Comparison of ENCODE assay signal across 19 mouse cellular contexts in genomic region chr4:97280712-97281111, GRCm38 (mm10).
DNase-seq lines count a peak whose midpoint lies in the region; ATAC-seq and TF ChIP-seq lines count a peak whose summit lies in the region.
"Had no signal": no experiment of that assay in that cellular context is flagged by ENCODE, and none has a peak within 500 bp of the region (broad histone marks: within the 10 kb centered on the region; RNA-seq: fewer than 3 reads in every experiment).

No protein-coding gene starts in this region.

- no peaks in the 10 kb centered on the region for H3K9me3 ChIP-seq in forebrain, embryonic 14.5 days (replicated peaks; ENCODE audit: control insufficient read depth, low read length)
- H3K9me3 ChIP-seq: embryonic facial prominence, embryonic 10.5 days; heart, embryonic 15.5 days; hindbrain, embryonic 13.5 days had no signal

- H3K36me3 ChIP-seq in forebrain, embryonic 14.5 days (ENCODE audit: control insufficient read depth, insufficient read depth, low read length), result no peaks in the 10 kb centered on the region
- H3K36me3 ChIP-seq: embryonic facial prominence, embryonic 10.5 days; heart, embryonic 15.5 days; hindbrain, embryonic 13.5 days had no signal

- H3K4me3 ChIP-seq in forebrain, embryonic 14.5 days (ENCODE audit: low read depth, low read length), result no peak overlapping the region
- H3K4me3 ChIP-seq: embryonic facial prominence, embryonic 10.5 days; gastrocnemius, adult 2 months; heart, adult 2 months; heart, embryonic 15.5 days; hindbrain, embryonic 13.5 days had no signal

- peak; percentile 73 for DNase-seq in Muller cell, postnatal 12 days (ENCODE audit: inconsistent ontology term)
- DNase-seq in brain, embryonic 14.5 days (ENCODE audit: low read depth), result peak; percentile 84
- peak; percentile 70 for DNase-seq in forebrain, embryonic 14.5 days (ENCODE audit: low spot score)
- DNase-seq in retina, postnatal 1 day, result peak; percentile 93
- DNase-seq in gastrocnemius, postnatal 4 days (ENCODE audit: low spot score in 2 of 2), result no peak
- no peak for DNase-seq in adrenal gland, postnatal 10 days
- DNase-seq: adrenal gland, postnatal 25 days; cerebellum, adult 2 months; cerebellum, postnatal 10 days; gastrocnemius, adult 2 months; gastrocnemius, postnatal 25 days; heart, adult 2 months; heart, postnatal 14 days; kidney, adult 11 months had no signal

- no peaks in the 10 kb centered on the region for H3K27me3 ChIP-seq in forebrain, embryonic 14.5 days (replicated peaks; ENCODE audit: control insufficient read depth, insufficient read depth, low read length)
- H3K27me3 ChIP-seq: heart, embryonic 15.5 days; hindbrain, embryonic 13.5 days had no signal

- peak overlapping the region; percentile 1; the same call in 1 of the 2 replicates for H3K4me2 ChIP-seq in forebrain, embryonic 14.5 days (ENCODE audit: low read length)
- H3K4me2 ChIP-seq: heart, embryonic 11.5 days; heart, embryonic 15.5 days; hindbrain, embryonic 13.5 days had no signal

- ATAC-seq in forebrain, embryonic 14.5 days, result peak; percentile 45
- ATAC-seq: hindbrain, postnatal 0 days had no signal

- TF ChIP-seq POLR2A in brain, embryonic 14.5 days (IDR thresholded peaks at IDR 0.05; ENCODE audit: borderline replicate concordance, extremely low read depth, insufficient read depth, insufficient read length, poor library complexity, severe bottlenecking), result no peak

- H3K9ac ChIP-seq in forebrain, embryonic 14.5 days (ENCODE audit: low read length), result no peak overlapping the region
- H3K9ac ChIP-seq: heart, embryonic 15.5 days; hindbrain, embryonic 13.5 days had no signal

- no peak overlapping the region for H3K27ac ChIP-seq in forebrain, embryonic 14.5 days (ENCODE audit: low read depth, low read length)
- H3K27ac ChIP-seq: embryonic facial prominence, embryonic 10.5 days; gastrocnemius, adult 2 months; heart, adult 2 months; heart, embryonic 15.5 days; hindbrain, embryonic 13.5 days; hindbrain, postnatal 0 days had no signal

- no peak for TF ChIP-seq CTCF in brain, embryonic 14.5 days (IDR thresholded peaks at IDR 0.05; ENCODE audit: borderline replicate concordance, extremely low read depth, insufficient read depth, insufficient read length)

- WGBS in forebrain, embryonic 14.5 days, result 5% methylated on average over 3 of the region's 3 CpGs

- H3K4me1 ChIP-seq in forebrain, embryonic 14.5 days (ENCODE audit: control insufficient read depth, insufficient read depth, low read length), result peaks cover 25% of the 10 kb centered on the region
- H3K4me1 ChIP-seq: embryonic facial prominence, embryonic 10.5 days; heart, embryonic 15.5 days; hindbrain, embryonic 13.5 days had no signal

Comparison
In these comparisons a context has a peak if more than half of its experiments do, and no peak if none do; other contexts are left out.
1. DNase-seq: peak in Muller cell, postnatal 12 days (single experiment), brain, embryonic 14.5 days (single experiment), forebrain, embryonic 14.5 days (single experiment) and retina, postnatal 1 day (single experiment); none in gastrocnemius, postnatal 4 days (0 of 2) and adrenal gland, postnatal 10 days (single experiment).